Mouse (Mus musculus): ENCODE data around the gene Hbb-bh1.
"Not testable (repeated sequence)": the region's sequence is repeated elsewhere in the genome, so short reads cannot be mapped to it uniquely, and the experiment has no call there.

Hbb-bh1 gene

GRCm38 (mm10) chr7:103843034-103843433, at the start of gene Hbb-bh1:
Hbb-bh1 (minus strand) TSS chr7:103843164.
- no peak for DNase-seq (ENCODE audit: low spot score in 2 of 2)

DNA sequence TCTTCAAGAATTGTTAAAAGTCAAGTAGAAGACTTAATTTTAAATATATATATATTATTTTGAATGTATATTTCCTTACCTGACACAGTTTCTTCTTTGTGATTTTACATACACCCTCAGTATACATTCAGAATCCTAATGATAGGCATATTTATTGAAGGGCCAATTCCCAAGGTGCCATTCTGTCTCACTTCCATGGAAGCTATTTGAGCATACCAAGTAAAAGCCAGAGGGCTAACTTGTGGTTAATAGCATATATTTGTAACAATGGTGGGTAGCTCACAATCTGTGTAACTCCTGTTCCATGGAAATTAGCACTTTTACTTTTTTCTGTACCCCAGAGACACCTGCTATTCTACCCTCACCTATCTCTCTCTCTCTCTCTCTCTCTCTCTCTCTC, 43.2 kb upstream of the Hbb-bh1 start, which contains the start of gene Olfr66:
Gene Olfr66, minus strand, starts transcription at position 101 of the 400 bp plus-strand sequence.
- DNase-seq (ENCODE audit: low spot score in 2 of 2), result no peak

- no peak for DNase-seq (ENCODE audit: low spot score in 2 of 2)
Observed at GRCm38 (mm10) chr7:103877093-103877492, 34.1 kb upstream of the Hbb-bh1 start.

DNA sequence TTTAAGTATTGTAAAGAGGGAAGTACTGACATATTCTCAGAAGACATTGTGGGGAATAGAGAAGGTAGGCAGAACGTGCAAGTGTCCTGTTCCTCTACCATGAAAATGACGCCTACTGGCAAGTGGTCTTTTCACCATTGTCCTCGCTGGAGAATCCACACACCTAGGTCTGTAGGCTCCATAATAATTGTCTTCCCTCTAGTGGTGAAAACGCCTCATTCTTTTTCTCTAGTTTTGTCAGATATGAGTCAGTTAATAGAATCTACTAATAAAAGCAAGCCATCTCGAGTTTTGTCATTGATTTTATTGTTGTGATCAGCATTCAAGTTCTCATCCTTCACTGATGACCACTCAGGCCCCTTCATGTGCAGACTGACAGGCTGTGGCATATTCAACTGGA, 31.5 kb upstream of the Hbb-bh1 start:
- DNase-seq (ENCODE audit: low spot score in 2 of 2), result no peak

DNA sequence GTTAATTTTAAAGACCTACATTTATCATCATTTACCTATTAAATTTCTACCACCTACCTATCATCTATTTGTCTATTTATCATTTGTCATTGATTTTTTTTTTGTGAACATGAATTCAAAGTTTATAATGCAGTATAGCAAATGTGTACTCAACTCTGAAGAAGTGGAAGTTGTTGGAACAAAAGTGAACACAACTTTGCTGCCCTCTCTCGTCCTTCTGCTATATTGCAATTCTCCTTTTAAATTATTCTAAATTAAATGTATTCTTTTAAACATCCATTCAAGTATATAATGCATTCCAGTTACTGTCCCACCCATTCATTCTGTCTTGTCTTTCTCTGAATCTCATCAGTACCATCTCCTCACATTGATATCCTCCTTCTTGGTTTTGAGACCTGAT, 30.1 kb upstream of the Hbb-bh1 start:
- DNase-seq (ENCODE audit: low spot score in 2 of 2), result no peak

DNA sequence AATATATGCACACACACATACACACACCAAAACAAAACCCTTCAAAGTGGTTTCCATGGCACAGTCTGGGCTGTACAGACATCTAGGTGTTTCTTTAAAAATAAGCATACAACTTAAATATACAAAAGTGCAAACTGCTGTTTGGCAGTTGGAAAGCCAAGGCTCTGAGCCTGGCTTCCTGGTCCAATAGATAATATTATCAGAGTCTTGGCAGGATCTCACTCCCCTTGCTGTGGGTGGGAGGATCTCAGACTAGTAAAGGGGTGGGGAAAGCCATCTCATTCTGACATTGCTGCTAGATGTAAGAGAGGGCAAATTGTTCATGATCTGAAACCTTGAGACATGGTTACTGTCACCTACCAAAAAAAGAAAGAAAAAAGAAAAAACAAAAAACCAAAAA, 27.7 kb upstream of the Hbb-bh1 start:
- no peak for DNase-seq (ENCODE audit: low spot score in 2 of 2)

DNA sequence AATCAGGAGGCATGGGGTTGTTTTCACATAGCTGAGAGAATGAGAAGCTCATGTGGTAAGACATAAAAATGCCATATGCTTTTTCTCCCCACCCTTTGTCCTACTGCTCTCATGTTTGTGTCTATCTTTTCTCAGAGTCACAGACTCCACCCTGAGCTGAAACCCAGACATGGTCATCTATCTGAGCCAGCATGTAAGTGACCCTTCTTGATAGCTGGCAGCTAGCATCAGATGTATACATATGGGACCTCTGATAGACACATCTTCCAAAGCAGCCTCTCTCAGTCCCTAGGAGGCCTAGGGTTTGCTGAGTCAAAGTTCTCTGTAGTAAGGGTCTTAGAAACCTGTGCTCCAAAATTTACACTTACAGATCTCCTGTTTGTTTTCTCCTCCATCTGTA, 22.8 kb upstream of the Hbb-bh1 start:
- DNase-seq (ENCODE audit: low spot score in 2 of 2), result no peak

DNA sequence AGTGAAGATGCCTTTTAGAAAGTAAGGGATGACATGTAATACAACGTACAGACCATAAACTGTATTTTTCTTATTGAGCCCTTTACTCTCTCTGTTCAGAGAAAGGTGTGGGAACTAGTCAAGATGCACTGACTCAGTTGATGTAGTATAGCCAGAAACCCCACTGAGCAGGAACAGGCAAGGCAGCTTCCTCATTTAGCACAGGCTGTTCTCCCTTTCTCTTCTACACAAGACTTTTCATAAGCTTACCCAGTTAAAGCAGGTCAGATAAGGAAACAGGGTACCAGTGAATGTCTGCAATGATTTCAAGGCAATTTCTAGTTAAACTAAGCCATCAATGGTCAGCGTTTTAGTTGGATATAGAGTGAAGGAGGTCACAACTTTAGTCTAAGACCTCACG, 18.6 kb upstream of the Hbb-bh1 start:
- no peak for DNase-seq (ENCODE audit: low spot score in 2 of 2)

DNA sequence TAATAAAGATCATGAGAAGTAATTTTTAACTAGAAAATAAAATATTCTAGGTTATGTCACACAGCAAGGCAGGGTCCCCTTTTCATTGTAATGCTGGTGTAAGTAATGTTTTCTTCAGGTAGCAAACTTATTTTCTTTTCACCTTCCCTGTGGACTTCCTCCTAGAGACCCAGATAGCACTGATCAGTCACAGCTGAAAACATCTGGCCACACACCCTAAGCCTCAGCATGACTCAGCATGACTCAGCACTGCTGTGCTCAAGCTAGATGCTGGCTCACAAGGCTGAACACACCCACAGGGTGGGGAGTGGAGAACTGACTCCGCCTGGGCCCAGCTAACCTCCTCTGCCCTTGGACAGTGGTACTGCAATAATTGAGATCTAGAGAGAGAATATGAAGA, 17.9 kb upstream of the Hbb-bh1 start:
- DNase-seq (ENCODE audit: low spot score in 2 of 2), result no peak

- DNase-seq (ENCODE audit: low spot score in 2 of 2), result no peak
Observed at GRCm38 (mm10) chr7:103859076-103859475, 16.1 kb upstream of the Hbb-bh1 start.

- DNase-seq (ENCODE audit: low spot score in 2 of 2), result no peak
Observed at GRCm38 (mm10) chr7:103854669-103855068, 11.7 kb upstream of the Hbb-bh1 start.

- DNase-seq (ENCODE audit: low spot score in 2 of 2), result no peak
Observed at GRCm38 (mm10) chr7:103853090-103853489, 10.1 kb upstream of the Hbb-bh1 start, which contains the start of gene Hbb-y. Hbb-y (minus strand) TSS chr7:103853216.

DNA sequence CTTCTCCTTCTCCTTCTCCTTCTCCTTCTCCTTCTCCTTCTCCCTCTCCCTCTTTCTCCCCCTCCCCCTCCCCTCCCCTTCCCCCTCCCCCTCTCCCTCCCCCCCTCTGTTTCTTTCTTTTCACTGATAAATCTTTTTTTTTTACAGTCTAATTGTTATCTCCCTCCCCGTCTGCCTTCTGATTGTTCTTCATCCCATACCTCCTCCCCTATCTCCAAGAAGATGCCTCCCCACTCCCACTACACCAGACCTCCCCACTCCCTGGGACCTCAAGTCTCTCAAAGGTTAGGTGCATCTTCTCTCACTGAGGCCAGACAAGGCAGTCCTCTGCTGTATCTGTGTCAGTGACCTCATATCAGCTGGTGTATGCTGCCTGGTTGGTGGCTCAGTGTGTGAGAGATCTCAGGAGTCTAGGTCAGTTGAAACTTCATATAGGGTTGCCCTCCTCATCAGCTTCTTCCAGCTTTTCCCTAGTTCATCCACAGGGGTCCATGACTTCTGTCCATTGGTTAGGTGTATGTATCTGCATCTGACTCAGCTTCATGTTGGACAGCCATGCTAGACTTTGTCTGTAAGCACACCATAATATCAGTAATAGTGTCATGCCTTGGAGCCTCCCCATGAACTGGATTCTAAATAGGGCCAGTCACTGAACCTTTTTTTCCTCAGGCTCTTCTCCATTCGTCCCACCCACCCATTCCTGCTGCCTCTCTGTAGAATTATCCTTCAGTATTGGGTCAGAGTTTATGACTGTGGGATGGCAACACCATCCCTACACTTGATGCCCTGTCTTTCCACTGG, 1.8 kb upstream of the Hbb-bh1 start:
- DNase-seq (ENCODE audit: low spot score in 2 of 2), result no peak

GRCm38 (mm10) chr7:103840268-103840667, 2.7 kb downstream of the Hbb-bh1 start, which contains the start of gene Hbb-bh2:
Hbb-bh2 (minus strand) TSS chr7:103840520.
- DNase-seq (ENCODE audit: low spot score in 2 of 2), result no peak

DNA sequence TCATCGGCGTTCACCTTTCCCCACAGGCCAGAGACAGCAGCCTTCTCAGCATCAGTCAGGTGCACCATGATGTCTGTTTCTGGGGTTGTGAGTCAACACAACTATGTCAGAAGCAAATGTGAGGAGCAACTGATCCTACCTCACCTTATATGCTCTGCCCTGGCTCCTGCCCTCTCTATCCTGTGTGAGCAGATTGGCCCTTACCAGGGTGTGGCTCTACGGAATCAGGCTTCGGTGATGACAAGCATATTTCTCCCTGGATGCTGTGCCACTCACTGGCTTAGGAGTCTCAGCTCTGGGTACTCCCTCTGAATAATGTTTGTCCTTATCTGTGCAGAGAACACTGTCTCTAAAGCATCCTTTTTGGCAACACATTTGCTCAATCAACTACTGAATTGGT, 15.2 kb downstream of the Hbb-bh1 start, which contains the start of gene Hbb-bs:
Gene Hbb-bs, minus strand, starts transcription at position 289 of the 400 bp plus-strand sequence.
- DNase-seq (ENCODE audit: low spot score in 2 of 2), result no peak

GRCm38 (mm10) chr7:103827139-103827538, 15.8 kb downstream of the Hbb-bh1 start:
- not testable (repeated sequence) for DNase-seq (ENCODE audit: low spot score in 2 of 2)

GRCm38 (mm10) chr7:103826255-103826887, 16.6 kb downstream of the Hbb-bh1 start:
- DNase-seq (ENCODE audit: low spot score in 2 of 2), result no peak

- DNase-seq (ENCODE audit: low spot score in 2 of 2), result no peak
Observed at GRCm38 (mm10) chr7:103825536-103826254, 17.3 kb downstream of the Hbb-bh1 start.

DNA sequence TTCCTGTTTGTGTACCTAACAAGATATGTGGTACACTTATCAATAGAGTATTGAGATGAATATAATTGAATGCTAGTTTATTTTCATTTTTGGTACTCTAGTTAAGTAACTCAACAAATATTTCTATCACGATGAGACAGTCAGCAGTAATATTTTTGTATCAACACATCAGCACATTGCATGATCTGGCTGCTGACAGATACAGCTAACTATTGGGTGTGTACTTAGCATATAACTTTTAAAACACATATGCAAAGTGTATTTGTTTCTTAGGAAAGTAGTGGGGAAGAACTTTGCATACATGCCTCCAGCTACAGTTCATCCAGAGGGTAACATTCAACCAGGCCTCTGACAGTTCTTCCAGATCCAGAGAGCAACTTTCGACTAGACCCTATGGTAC, 18.4 kb downstream of the Hbb-bh1 start:
- no peak for DNase-seq (ENCODE audit: low spot score in 2 of 2)

GRCm38 (mm10) chr7:103815085-103815484, 27.9 kb downstream of the Hbb-bh1 start:
- DNase-seq (ENCODE audit: low spot score in 2 of 2), result not testable (repeated sequence)

DNA sequence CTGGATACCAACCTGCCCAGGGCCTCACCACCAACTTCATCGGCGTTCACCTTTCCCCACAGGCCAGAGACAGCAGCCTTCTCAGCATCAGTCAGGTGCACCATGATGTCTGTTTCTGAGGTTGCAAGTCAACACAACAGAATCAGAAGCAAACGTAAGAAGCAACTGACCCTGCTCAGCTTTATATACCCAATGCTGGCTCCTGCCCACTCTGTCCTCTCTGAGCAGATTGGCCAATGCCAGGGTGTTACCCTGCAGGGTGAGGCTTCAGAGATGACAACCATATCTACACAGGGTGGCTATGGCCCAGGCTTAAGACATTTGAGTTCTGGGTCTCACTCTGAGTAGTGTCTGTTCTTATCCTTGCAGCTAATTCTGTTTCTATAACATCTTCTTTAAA, 29.2 kb downstream of the Hbb-bh1 start, which contains the start of gene Hbb-bt:
Gene Hbb-bt, minus strand, starts transcription at position 231 of the 400 bp plus-strand sequence.
- no peak for DNase-seq (ENCODE audit: low spot score in 2 of 2)

GRCm38 (mm10) chr7:103813152-103813551, 29.8 kb downstream of the Hbb-bh1 start:
- not testable (repeated sequence) for DNase-seq (ENCODE audit: low spot score in 2 of 2)
